Mouse (Mus musculus): ENCODE measurements around the gene Supt5.

- TF ChIP-seq EP300 (optimal IDR thresholded peaks at IDR 0.05) (no peak), CTCF (IDR thresholded peaks at IDR 0.05; ENCODE audit: low read depth) (peak; percentile 40)
Observed at GRCm38 (mm10) chr7:28290165-28290564, 48.4 kb downstream of the Supt5 start.

Data from stomach, postnatal 0 days (tissue).